Mouse (Mus musculus) G1E-ER4 (cell line): ENCODE data around the gene Ciz1. TPM values are rescaled to one million over a fixed set of nuclear protein-coding genes. Genes with fewer than 3 reads are reported as not detected.

Experiments used
- GATA1 ChIP-seq: IDR thresholded peaks from one replicate; pipeline ENCODE4 v1.8.0; 2012; ENCODE audit warnings: low read length, inconsistent platforms
- polyA plus RNA-seq: library from polyadenylated mRNA; stranded (reverse); fragments of >175 nt; gene quantifications from 2 replicates; pipeline ENCODE4 v1.2.3, GENCODE M21; 2012

The Ciz1 gene
- polyA plus RNA-seq, 1 experiment: 353 TPM

DNA sequence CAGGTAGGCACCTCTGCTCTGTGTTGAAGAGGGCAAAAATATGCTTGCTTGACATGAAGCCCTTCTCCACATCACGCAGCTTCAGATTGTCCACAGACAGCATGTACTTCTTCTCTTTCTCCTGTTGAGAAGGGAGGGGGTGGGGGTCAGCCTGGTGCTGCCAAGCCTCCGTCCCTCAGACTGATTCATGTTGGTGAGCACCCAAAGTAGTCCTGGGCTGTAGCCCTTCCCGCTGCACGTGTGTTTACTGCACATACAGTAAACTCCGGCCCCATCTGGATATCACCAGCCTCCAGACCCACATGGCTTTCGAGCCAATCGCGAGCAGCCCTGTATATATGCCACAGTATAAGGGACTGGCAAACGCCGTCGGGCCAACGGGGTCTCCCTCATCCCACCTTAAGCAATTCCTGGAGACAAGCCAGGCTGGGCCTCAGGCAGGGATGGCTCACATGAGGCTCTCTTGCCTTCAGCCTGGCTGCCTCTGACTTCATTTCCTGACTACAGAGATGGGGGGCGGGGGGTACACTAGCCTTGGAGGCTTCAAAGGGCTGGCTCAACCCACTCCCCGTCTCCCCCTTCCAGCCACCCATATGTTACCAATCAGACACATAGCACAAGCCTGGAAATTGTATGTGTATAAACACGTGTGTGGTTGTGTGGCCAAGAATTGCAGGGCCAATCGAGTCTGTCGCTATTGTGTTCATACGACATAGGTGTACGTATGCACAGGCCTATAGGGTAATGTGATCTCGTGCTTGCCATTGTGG lies 35.1 kb upstream of the Ciz1 start:
- TF ChIP-seq GATA1: no peak

GRCm38 (mm10) chr2:32317791-32318417 lies 34.2 kb upstream of the Ciz1 start:
- TF ChIP-seq GATA1: no peak

GRCm38 (mm10) chr2:32318709-32319585 lies 33.2 kb upstream of the Ciz1 start:
- TF ChIP-seq GATA1: no peak

GRCm38 (mm10) chr2:32319586-32320580 lies 32.2 kb upstream of the Ciz1 start:
- TF ChIP-seq GATA1: no peak

DNA sequence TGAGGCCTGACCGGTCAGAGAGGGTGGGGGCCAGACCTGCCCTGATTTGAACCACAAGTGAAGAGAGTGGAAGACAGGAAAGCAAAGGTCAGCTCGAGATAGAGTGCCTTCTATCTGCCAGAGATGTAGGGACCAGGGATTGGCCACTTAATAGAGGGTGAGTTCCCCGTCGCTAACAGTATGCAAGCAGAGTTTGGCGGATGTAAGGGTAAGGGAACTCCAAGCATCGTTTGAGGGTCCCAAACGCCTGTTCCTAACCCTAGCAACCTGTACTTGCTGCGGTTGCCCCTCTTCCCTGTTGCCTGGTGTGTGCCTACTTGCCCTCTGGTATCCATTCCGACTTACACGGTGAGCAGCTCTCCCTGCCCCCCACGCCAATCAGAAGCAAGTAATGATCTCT lies 31.4 kb upstream of the Ciz1 start:
- no peak for TF ChIP-seq GATA1

DNA sequence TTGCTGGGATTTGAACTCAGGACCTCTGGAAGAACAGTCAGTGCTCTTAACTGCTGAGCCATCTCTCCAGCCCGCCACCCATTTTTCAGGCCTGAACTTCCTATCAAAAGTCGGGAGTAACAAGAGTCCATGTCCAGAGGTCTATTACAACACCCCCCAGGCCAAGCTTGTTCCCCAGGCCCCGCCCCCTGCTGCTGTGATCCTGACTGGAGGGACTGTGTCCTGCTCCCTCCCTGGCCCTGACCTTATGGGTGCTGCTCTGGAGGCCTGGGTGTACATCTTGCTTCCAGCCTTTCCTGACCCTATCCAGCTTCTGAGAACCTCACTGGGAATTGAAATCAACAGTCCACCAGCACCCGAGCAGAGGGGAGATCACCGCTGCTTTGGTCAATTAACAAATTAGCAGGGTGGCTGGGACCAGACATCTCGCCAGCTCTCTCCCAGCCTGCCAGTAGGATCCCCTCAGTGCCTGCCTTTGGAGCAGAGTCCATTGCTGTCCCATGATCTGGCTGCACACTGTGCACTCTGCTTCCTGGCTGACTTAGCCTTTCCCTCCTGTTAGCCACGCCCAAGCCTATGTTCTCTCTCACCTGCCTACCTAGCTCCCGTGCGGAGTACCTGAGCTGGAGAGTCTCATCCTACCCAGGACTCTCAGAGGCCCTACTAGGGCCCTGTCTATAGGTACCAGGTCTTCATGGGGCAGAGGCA lies 30.4 kb upstream of the Ciz1 start:
- TF ChIP-seq GATA1: no peak

DNA sequence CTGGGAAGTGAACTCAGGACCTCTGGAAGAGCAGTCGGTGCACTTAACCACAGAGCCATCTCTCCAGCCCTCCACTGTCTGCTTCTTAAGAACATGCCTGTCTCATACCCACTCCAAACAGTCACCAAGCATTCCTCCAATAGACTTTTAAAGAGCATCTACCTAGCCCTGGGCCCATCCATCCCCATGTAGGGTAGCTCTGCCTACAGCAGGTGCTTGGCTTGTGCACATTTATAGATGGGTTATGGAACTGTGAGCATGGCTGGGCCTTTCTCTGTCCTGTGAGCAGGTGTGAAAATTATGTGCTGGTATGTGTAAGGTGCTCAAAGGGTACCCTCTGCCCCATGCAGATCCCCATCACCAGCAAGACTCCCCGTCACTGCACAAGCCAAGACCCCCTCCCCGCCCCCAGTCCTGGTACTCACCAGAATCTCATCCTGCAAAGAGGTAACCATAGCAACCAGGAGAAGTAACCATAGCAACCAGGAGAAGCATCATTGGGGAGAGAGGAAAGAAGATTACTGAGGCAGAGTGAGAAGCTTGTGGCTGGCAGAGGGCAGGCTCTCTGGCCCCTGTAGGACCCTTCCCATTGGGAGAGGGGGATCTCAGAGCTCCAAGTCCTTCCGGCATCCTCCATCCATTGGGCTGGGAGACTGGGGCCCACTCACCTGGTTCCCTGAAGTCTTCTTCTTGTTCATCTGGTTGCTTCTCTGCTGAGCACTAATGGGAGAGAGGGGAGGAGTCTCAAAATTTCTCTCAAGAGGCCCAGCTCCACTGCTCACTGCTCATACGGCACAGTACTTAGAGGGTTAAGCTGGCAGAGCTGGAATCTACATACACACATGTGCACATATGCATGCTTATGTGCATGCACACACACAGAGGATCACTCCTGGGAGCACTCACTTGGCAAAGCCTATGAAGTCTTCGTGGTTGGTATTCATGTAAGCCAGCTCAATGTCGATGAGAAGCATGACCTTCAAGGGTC lies 29.1 kb upstream of the Ciz1 start:
- no peak for TF ChIP-seq GATA1

DNA sequence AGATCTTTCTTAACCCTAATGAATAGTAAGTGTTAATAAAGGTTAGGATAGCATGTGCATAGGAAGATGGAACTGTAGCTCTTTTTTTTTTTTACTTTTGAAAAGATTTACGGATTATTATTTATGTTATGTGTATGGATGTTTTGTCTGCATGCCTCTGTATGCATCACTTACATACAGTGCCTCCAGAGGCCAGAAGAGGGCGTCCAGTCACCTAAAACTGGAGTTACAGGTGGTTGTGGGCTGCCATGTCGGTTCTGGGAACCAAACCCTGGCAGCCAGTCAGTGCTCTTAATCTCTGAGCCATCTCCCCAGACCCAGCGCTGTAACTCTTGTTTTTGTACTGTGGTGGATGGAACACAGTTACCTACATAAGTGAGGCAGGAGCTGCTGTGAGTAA lies 27.8 kb upstream of the Ciz1 start:
- TF ChIP-seq GATA1: no peak

DNA sequence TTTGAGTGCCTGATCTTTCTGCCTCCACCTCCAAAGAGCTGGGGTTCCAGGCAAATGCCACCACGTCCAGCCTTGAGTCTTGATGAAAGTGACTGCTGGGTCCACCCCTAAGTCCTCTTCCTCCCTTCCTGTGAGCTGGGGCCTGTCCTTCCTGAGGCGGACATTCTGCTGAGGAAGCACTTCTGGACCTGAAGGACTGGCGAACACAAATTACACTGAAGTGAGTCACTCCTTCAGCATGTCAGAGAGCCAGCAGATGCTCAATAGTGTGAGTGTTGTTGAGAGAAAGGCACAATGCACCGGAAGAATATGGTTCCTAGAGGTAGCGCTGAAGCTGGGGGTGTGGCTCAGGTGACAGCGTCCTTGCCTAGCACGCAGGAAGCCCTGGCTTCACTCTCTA lies 26.8 kb upstream of the Ciz1 start:
- TF ChIP-seq GATA1: no peak

DNA sequence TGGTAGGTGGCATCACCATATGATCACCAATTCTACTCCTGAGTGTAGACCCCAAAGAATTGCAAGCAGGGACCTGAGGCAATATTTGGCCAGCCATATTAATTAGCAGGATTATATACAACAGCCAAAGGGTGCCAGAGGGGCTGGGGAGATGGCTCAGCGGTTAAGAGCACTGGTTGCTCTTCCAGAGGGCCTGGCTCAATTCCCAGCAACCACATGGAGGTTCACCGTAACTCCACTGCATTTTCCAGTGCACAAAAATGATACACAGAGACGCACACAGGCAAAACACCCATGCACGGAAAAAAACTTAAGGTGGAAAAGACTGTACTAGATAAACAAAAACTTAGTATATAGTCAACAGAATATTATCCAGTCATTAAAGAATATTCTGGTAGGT lies 24.9 kb upstream of the Ciz1 start:
- TF ChIP-seq GATA1: no peak

DNA sequence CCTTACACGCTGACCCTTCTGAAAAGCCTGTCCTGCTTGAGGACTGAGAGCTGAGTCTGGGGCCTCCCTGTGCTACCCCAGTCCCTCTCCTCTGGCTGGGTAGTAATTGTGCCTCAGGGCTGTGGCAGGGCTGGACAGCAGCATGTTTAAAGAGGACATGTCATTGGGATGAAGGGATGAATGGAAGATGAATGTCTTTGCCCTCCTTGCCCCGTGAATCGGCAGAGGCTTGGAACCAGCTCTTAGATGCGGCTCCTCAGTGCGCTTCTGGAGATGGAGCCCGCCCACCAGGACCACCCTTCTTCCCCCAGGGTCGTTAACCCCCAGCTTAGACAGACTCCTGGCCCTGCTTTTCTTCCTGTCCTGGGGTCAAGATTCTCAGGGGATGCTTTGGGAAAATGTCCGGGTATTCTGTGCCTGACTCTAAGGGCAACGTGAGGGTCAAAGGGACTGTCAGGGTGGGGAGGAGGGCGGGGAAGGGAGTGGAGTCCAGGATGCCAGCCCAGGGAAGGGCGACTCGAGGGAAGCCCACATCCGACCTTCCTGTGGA lies 23.1 kb upstream of the Ciz1 start:
- TF ChIP-seq GATA1: no peak

GRCm38 (mm10) chr2:32329531-32329930 lies 22.6 kb upstream of the Ciz1 start:
- no peak for TF ChIP-seq GATA1

DNA sequence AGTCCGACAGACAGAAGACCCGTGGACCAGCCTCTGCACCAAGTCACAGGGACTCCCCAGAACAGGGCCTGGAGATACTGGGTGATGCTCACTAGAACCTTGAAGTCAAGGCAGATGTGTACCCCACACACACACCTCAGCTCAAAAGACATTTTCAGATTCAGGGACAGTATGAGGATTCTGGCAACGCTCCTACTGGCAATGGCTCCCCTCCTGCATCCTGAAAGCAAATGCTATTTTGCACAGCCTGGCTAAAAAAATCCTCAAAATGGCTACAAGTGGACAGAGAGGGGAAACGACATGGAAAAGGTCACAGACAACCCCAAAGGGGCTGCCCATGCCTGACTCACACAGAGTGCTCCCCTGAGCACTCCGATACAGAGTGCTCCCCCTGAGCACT lies 20.0 kb upstream of the Ciz1 start:
- TF ChIP-seq GATA1: no peak
